Mouse (Mus musculus) bone marrow macrophage, adult 2 months (primary cell): ENCODE measurements around the gene Blm.

Source experiments
- CTCF ChIP-seq: IDR thresholded peaks from 2 replicates; pipeline ENCODE4 v1.5.1; 2012; ENCODE audit warnings: low read depth, mild to moderate bottlenecking, low read length, moderate library complexity
- POLR2A ChIP-seq: IDR thresholded peaks from 2 replicates; pipeline ENCODE4 v1.6.1; 2012; ENCODE audit warnings: mild to moderate bottlenecking, low read depth, low read length, borderline replicate concordance

DNA sequence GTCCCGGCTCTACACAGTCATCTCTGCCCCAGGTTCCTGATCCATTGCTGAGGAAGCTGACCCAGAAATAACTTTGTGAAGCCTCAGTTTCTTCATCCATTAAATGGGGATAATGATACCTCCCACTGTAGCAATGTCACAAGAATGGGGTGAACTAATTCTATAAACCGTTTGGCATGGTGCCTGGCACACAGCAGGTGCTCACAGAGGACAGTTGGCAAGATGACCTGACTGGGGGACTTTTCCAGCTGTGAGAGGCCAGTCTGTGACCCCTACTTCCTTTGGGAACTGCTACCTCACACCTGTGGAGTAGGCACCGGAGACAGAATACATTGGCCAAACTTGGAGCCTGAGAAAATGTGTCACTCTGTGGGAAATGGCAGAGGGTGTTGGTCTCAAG lies 116.9 kb downstream of the Blm start:
- TF ChIP-seq CTCF (no peak), POLR2A (no peak)
